Mouse (Mus musculus) liver, postnatal 0 days (tissue): ENCODE measurements at regions not wholly inside any gene's neighbourhood (a gene's known extent, or its start where the extent isn't known, plus 50 kb on each side); places are given as distances from the start of the nearest gene placed in this dataset.
"Not testable (repeated sequence)": the region's sequence is repeated elsewhere in the genome, so short reads cannot be mapped to it uniquely, and the experiment has no call there.

Experiments
- ATAC-seq: fragments of 200-750 bp; cut with Nextera tagmentation; 2 replicates; pipeline ENCODE4 v1.8.0; 2017; ENCODE audit warnings: mild to moderate bottlenecking, moderate library complexity
- DNase-seq: peaks from one replicate; pipeline ENCODE4 v3.0.0-alpha.2; 2016
- H3K27ac ChIP-seq: fragments of 300-500 bp; sonication (generic); 2 replicates; pipeline ENCODE4 v1.5.1; 2014; ENCODE audit warnings: antibody characterized with exemption, moderate library complexity, mild to moderate bottlenecking, low read depth
- H3K27me3 ChIP-seq: fragments of 300-500 bp; sonication (generic); 2 replicates; pipeline ENCODE4 v1.6.1; 2014; ENCODE audit warnings: low read length, control low read depth, mixed read lengths; ENCODE audit not compliant: insufficient read depth
- H3K36me3 ChIP-seq: fragments of 300-500 bp; sonication (generic); replicated peaks from 2 replicates; pipeline ENCODE4 v1.6.1; 2014; ENCODE audit warnings: mild to moderate bottlenecking, control low read depth, low read length, moderate library complexity, mixed read lengths; ENCODE audit not compliant: insufficient read depth
- H3K4me1 ChIP-seq: fragments of 300-500 bp; sonication (generic); 2 replicates; pipeline ENCODE4 v1.6.1; 2014; ENCODE audit warnings: antibody characterized with exemption, mild to moderate bottlenecking, control low read depth; ENCODE audit not compliant: insufficient read depth
- H3K4me2 ChIP-seq: fragments of 300-500 bp; sonication (generic); 2 replicates; pipeline ENCODE4 v1.6.1; 2014; ENCODE audit warnings: low read depth, mild to moderate bottlenecking, low read length, moderate library complexity, mixed read lengths
- H3K4me3 ChIP-seq: fragments of 300-500 bp; sonication (generic); 2 replicates; pipeline ENCODE4 v1.5.1; 2014; ENCODE audit warnings: low read depth, low read length
- H3K9ac ChIP-seq: fragments of 300-500 bp; sonication (generic); replicated peaks from 2 replicates; pipeline ENCODE4 v1.6.1; 2014; ENCODE audit warnings: mild to moderate bottlenecking, moderate library complexity
- H3K9me3 ChIP-seq: fragments of 300-500 bp; sonication (generic); 2 replicates; pipeline ENCODE4 v1.6.1; 2016; ENCODE audit warnings: mild to moderate bottlenecking, control low read depth, low read length, mixed read lengths
- CTCF ChIP-seq: sonication (generic); IDR thresholded peaks from 2 replicates; pipeline ENCODE4 v1.5.1; 2016; ENCODE audit warnings: antibody characterized with exemption, low read depth
- EP300 ChIP-seq: IDR thresholded peaks from 2 replicates; pipeline ENCODE4 v1.6.1; 2016; ENCODE audit warnings: antibody characterized with exemption, low read depth, mild to moderate bottlenecking
- WGBS: fragments of 180-500 bp; shearing (Covaris S2); extraction: QIAGEN DNeasy Blood & Tissue Kit; methylation state at CpG from one replicate; pipeline ENCODE4 v1.1.7; 2014; ENCODE audit not compliant: insufficient replicate concordance; 5-methylcytosine and 5-hydroxymethylcytosine counted together

- no peak for ATAC-seq
- no peak for DNase-seq
- 62% methylated on average over 4 of the region's 4 CpGs for WGBS
Observed at GRCm38 (mm10) chr16:9054415-9054814, 224.5 kb downstream of the 1810013L24Rik start.

GRCm38 (mm10) chr16:9056430-9056829, 226.5 kb downstream of the 1810013L24Rik start:
- 64% methylated on average over 3 of the region's 3 CpGs for WGBS
- Histone ChIP-seq H3K36me3 (no peaks in the 10 kb centered on the region), H3K4me1 (no peaks in the 10 kb centered on the region), H3K27me3 (no peaks in the 10 kb centered on the region), H3K9me3 (no peaks in the 10 kb centered on the region), H3K4me3 (no peak overlapping the region), H3K9ac (no peak overlapping the region), H3K27ac (no peak overlapping the region), H3K4me2 (no peak overlapping the region)
- ATAC-seq (no peak), DNase-seq (no peak)
- TF ChIP-seq EP300 (no peak), CTCF (no peak)

More at GRCm38 (mm10) chr16:9054415-9054814, 224.5 kb downstream of the 1810013L24Rik start:
- Histone ChIP-seq H3K36me3 (no peaks in the 10 kb centered on the region), H3K4me2 (no peak overlapping the region), H3K4me3 (no peak overlapping the region), H3K27ac (no peak overlapping the region), H3K9ac (no peak overlapping the region), H3K4me1 (no peaks in the 10 kb centered on the region), H3K9me3 (no peaks in the 10 kb centered on the region), H3K27me3 (no peaks in the 10 kb centered on the region)
- TF ChIP-seq CTCF, result no peak
- TF ChIP-seq EP300, result no peak

GRCm38 (mm10) chr16:9071526-9071925, 241.6 kb downstream of the 1810013L24Rik start:
- no peak overlapping the region for H3K27ac ChIP-seq
- no peaks in the 10 kb centered on the region for H3K4me1 ChIP-seq
- H3K4me3 ChIP-seq, result no peak overlapping the region
- H3K4me2 ChIP-seq, result no peak overlapping the region
- H3K27me3 ChIP-seq, result no peaks in the 10 kb centered on the region
- no peak overlapping the region for H3K9ac ChIP-seq
- no peak for TF ChIP-seq EP300
- ATAC-seq (no peak), DNase-seq (no peak)
- no peaks in the 10 kb centered on the region for H3K36me3 ChIP-seq
- no peaks in the 10 kb centered on the region for H3K9me3 ChIP-seq
- WGBS, result 80% methylated on average over 4 of the region's 4 CpGs

GRCm38 (mm10) chr16:9071956-9072355, 242.1 kb downstream of the 1810013L24Rik start:
- not testable (repeated sequence) for ATAC-seq, H3K4me1 ChIP-seq, DNase-seq, H3K9me3 ChIP-seq, H3K4me3 ChIP-seq, H3K9ac ChIP-seq, H3K27ac ChIP-seq, H3K4me2 ChIP-seq, H3K36me3 ChIP-seq, H3K27me3 ChIP-seq
- 77% methylated on average over 5 of the region's 5 CpGs for WGBS

- WGBS, result 84% methylated on average over 4 of the region's 4 CpGs
- Histone ChIP-seq H3K4me3 (no peak overlapping the region), H3K9me3 (no peaks in the 10 kb centered on the region), H3K4me1 (no peaks in the 10 kb centered on the region), H3K36me3 (no peaks in the 10 kb centered on the region), H3K27me3 (no peaks in the 10 kb centered on the region), H3K27ac (no peak overlapping the region), H3K9ac (no peak overlapping the region), H3K4me2 (no peak overlapping the region)
- no peak for TF ChIP-seq CTCF
- no peak for TF ChIP-seq EP300
- ATAC-seq, result no peak
- DNase-seq, result no peak
Observed at GRCm38 (mm10) chr16:9074295-9074694, 244.4 kb downstream of the 1810013L24Rik start.

GRCm38 (mm10) chr16:9077451-9077850, 247.6 kb downstream of the 1810013L24Rik start:
- H3K9ac ChIP-seq, result no peak overlapping the region
- H3K27ac ChIP-seq, result no peak overlapping the region
- no peaks in the 10 kb centered on the region for H3K4me1 ChIP-seq
- H3K9me3 ChIP-seq, result no peaks in the 10 kb centered on the region
- TF ChIP-seq CTCF (no peak), EP300 (no peak)
- H3K4me2 ChIP-seq, result no peak overlapping the region
- WGBS, result 86% methylated on average over 2 of the region's 2 CpGs
- no peaks in the 10 kb centered on the region for H3K36me3 ChIP-seq
- no peaks in the 10 kb centered on the region for H3K27me3 ChIP-seq
- H3K4me3 ChIP-seq, result no peak overlapping the region
- DNase-seq (no peak), ATAC-seq (no peak)

- no peak for DNase-seq
- Histone ChIP-seq H3K4me2 (no peak overlapping the region), H3K9ac (no peak overlapping the region), H3K4me1 (no peaks in the 10 kb centered on the region), H3K4me3 (no peak overlapping the region), H3K9me3 (no peaks in the 10 kb centered on the region), H3K27me3 (no peaks in the 10 kb centered on the region), H3K27ac (no peak overlapping the region), H3K36me3 (no peaks in the 10 kb centered on the region)
- no peak for ATAC-seq
- TF ChIP-seq EP300, result no peak
- 69% methylated on average over 4 of the region's 4 CpGs for WGBS
Observed at GRCm38 (mm10) chr16:9078405-9078942, 248.6 kb downstream of the 1810013L24Rik start.
